Mouse (Mus musculus): ENCODE measurements at regions not wholly inside any gene's neighbourhood (a gene's known extent, or its start where the extent isn't known, plus 50 kb on each side); places are given as distances from the start of the nearest gene placed in this dataset.

DNA sequence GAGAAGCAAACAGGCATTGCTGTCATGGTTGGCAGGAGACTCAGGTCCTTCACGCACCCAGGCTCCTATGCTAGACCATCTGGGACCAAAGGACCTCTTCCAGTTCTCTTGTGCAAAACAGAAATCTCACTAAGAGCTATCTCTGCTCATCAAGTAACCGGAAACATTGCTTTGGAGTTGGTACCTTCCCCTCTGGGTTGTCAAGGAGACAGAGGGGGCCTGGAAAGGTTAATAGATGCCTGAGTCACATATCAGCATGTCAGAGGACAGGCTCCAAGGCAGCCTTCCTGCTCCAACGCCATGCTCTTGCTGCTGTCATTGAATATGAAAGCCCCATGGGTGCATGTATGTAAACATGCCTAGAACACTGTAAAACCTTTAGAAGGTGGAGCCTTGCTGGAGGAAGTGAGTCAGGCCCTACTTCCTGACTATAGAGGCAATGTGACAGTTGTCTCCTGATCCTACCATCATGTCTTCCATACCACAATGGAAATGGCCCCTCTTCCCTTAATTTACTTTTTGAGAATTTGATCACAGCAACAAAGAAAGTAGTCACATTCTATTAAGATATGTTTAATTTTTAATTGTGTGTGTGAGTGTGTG, 103.8 kb downstream of the Hlx start:
- Histone ChIP-seq H3K27me3 (replicated peaks; ENCODE audit: low read depth, poor library complexity, severe bottlenecking) (no peaks in the 10 kb centered on the region), H3K4me3 (no peak overlapping the region), H3K9me3 (no peaks in the 10 kb centered on the region), H3K27ac (replicated peaks) (no peak overlapping the region), H3K36me3 (replicated peaks) (no peaks in the 10 kb centered on the region), H3K4me1 (no peaks in the 10 kb centered on the region)
- WGBS = 82% methylated on average over 3 of the region's 3 CpGs
- no peak for DNase-seq (ENCODE audit: low spot score)

GRCm38 (mm10) chr1:184622462-184622861, 110.0 kb downstream of the Hlx start:
- no peak for DNase-seq (ENCODE audit: low spot score)
- Histone ChIP-seq H3K36me3 (replicated peaks) (no peaks in the 10 kb centered on the region), H3K27ac (replicated peaks) (no peak overlapping the region), H3K9me3 (no peaks in the 10 kb centered on the region), H3K4me1 (no peaks in the 10 kb centered on the region), H3K27me3 (replicated peaks; ENCODE audit: low read depth, poor library complexity, severe bottlenecking) (no peaks in the 10 kb centered on the region), H3K4me3 (no peak overlapping the region)
- 91% methylated on average over 3 of the region's 3 CpGs for WGBS

DNA sequence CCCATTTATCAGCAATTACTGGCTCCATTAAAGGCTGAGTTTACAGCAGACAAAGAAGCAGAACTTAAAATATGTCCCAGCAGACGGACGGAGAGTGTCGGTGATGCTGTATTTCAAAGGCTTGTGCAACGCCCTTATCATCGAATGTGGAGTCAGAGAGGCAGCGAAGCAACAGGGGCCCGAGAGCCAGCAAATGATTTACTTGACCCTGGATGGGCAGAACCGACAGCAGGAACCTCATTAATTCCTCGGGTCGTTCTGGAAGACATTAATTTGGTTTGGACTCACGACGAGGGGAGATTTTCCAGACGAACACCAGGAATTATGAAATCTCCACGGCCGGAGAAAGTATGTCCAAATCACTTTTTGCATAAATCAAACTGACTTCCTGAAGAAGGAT, 110.5 kb downstream of the Hlx start:
- H3K36me3 ChIP-seq (replicated peaks) = no peaks in the 10 kb centered on the region
- no peak overlapping the region for H3K4me3 ChIP-seq
- 86% methylated on average over 15 of the region's 15 CpGs for WGBS
- no peaks in the 10 kb centered on the region for H3K27me3 ChIP-seq (replicated peaks; ENCODE audit: low read depth, poor library complexity, severe bottlenecking)
- H3K4me1 ChIP-seq = no peaks in the 10 kb centered on the region
- H3K9me3 ChIP-seq = no peaks in the 10 kb centered on the region
- DNase-seq (ENCODE audit: low spot score) = no peak
- H3K27ac ChIP-seq (replicated peaks) = no peak overlapping the region

DNA sequence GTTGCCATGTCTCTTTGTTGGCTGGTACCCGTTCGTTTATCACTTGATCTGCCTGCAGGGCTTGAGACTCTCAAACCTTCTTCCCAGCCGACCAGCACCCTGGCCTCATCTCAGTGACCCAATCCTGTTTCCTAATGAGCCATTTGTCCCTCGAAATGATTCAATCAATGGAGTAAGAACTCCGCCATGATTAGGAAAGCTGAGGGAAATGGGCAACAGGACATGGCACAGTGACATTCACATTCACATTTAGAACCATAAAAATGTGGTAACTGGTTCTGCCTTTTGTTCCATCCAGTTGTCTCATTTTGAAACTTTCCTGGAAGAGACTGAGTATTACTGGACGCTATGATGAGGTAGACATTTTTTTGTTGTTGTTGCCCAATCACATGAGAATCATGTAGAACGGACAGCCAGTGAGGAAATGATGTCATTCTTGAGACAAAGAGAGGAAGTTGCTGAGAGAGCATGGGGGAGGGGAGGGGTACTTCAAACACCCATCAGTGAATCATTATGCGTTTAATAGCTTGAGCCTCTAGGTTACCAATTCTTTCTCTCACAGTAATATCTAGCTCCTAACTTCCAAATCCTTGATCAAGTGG, 114.5 kb downstream of the Hlx start:
- no peak overlapping the region for H3K4me3 ChIP-seq
- H3K4me1 ChIP-seq = no peaks in the 10 kb centered on the region
- no peak for DNase-seq (ENCODE audit: low spot score)
- WGBS = 85% methylated on average over 8 of the region's 8 CpGs
- H3K27me3 ChIP-seq (replicated peaks; ENCODE audit: low read depth, poor library complexity, severe bottlenecking) = no peaks in the 10 kb centered on the region
- no peaks in the 10 kb centered on the region for H3K36me3 ChIP-seq (replicated peaks)
- H3K27ac ChIP-seq (replicated peaks) = no peak overlapping the region
- H3K9me3 ChIP-seq = no peaks in the 10 kb centered on the region

- Histone ChIP-seq H3K27me3 (replicated peaks; ENCODE audit: low read depth, poor library complexity, severe bottlenecking) (no peaks in the 10 kb centered on the region), H3K9me3 (no peaks in the 10 kb centered on the region), H3K36me3 (replicated peaks) (no peaks in the 10 kb centered on the region), H3K4me3 (no peak overlapping the region), H3K27ac (replicated peaks) (no peak overlapping the region), H3K4me1 (no peaks in the 10 kb centered on the region)
- WGBS = 73% methylated on average over 3 of the region's 3 CpGs
- no peak for DNase-seq (ENCODE audit: low spot score)
Measured at GRCm38 (mm10) chr1:184615991-184616390, 116.4 kb downstream of the Hlx start.

- no peak overlapping the region for H3K4me3 ChIP-seq
- no peaks in the 10 kb centered on the region for H3K27me3 ChIP-seq (replicated peaks; ENCODE audit: low read depth, poor library complexity, severe bottlenecking)
- DNase-seq (ENCODE audit: low spot score) = no peak
- 83% methylated on average over 21 of the region's 21 CpGs for WGBS
- no peaks in the 10 kb centered on the region for H3K9me3 ChIP-seq
- no peaks in the 10 kb centered on the region for H3K36me3 ChIP-seq (replicated peaks)
- H3K27ac ChIP-seq (replicated peaks) = no peak overlapping the region
- no peaks in the 10 kb centered on the region for H3K4me1 ChIP-seq
Measured at GRCm38 (mm10) chr1:184614699-184615415, 117.6 kb downstream of the Hlx start.

DNA sequence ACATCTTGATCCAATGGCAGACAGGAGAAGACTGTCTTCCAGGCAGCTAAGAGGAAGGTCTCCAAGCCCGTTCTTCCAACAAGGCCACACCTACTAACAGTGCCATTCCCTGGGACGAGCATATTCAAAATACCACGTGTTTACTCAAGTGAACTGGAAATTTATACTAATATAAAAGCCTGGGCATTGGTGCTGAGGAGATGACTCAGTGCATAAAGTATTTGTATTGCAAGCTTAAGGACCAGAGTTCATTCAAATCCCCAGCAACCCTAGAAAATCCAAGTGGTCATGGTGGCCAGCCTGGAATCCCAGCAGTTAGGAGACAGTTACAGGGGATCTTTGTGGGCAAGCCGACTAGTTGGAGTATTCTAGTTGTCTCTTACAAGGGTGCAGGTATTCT, 119.5 kb downstream of the Hlx start:
- DNase-seq (ENCODE audit: low spot score) = no peak
- Histone ChIP-seq H3K4me1 (no peaks in the 10 kb centered on the region), H3K36me3 (replicated peaks) (no peaks in the 10 kb centered on the region), H3K27me3 (replicated peaks; ENCODE audit: low read depth, poor library complexity, severe bottlenecking) (no peaks in the 10 kb centered on the region), H3K27ac (replicated peaks) (no peak overlapping the region), H3K9me3 (no peaks in the 10 kb centered on the region), H3K4me3 (no peak overlapping the region)
- WGBS = 82% methylated on average over 4 of the region's 4 CpGs

GRCm38 (mm10) chr1:184608938-184609337, 123.5 kb downstream of the Hlx start:
- Histone ChIP-seq H3K27ac (replicated peaks) (no peak overlapping the region), H3K27me3 (replicated peaks; ENCODE audit: low read depth, poor library complexity, severe bottlenecking) (no peaks in the 10 kb centered on the region), H3K4me3 (no peak overlapping the region), H3K9me3 (no peaks in the 10 kb centered on the region), H3K36me3 (replicated peaks) (no peaks in the 10 kb centered on the region), H3K4me1 (no peaks in the 10 kb centered on the region)
- no peak for DNase-seq (ENCODE audit: low spot score)
- WGBS = 54% methylated on average over 5 of the region's 5 CpGs

- DNase-seq (ENCODE audit: low spot score) = no peak
Measured at GRCm38 (mm10) chr1:184608338-184608737, 124.1 kb downstream of the Hlx start.

DNA sequence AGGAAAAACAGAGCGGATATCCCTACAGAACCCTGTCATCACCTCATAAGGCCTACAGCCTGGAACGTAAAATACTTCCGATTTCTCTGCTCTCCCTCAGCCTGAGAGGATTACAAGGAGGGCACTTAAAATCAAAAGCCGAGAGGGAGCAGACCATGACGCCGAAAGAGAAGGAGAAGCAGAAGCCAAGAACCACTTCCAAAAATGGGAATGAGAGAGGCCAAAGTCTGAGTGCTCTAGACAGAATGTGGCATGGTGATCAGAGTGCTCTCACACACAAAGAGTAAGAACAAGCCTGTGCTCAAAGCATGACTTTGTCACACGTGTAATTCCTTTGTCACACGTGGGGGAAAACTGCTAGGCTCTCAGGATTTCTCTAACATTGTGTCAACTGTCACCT, 125.9 kb downstream of the Hlx start:
- no peaks in the 10 kb centered on the region for H3K36me3 ChIP-seq (replicated peaks)
- DNase-seq (ENCODE audit: low spot score) = no peak
- H3K27ac ChIP-seq (replicated peaks) = no peak overlapping the region
- H3K4me3 ChIP-seq = no peak overlapping the region
- no peaks in the 10 kb centered on the region for H3K4me1 ChIP-seq
- H3K9me3 ChIP-seq = no peaks in the 10 kb centered on the region
- H3K27me3 ChIP-seq (replicated peaks; ENCODE audit: low read depth, poor library complexity, severe bottlenecking) = no peaks in the 10 kb centered on the region
- WGBS = 85% methylated on average over 8 of the region's 8 CpGs

More at GRCm38 (mm10) chr1:184608338-184608737, 124.1 kb downstream of the Hlx start:
- H3K27me3 ChIP-seq (replicated peaks; ENCODE audit: low read depth, poor library complexity, severe bottlenecking) = no peaks in the 10 kb centered on the region
- WGBS = 85% methylated on average over 2 of the region's 2 CpGs
- H3K9me3 ChIP-seq = no peaks in the 10 kb centered on the region
- H3K4me1 ChIP-seq = no peaks in the 10 kb centered on the region
- H3K36me3 ChIP-seq (replicated peaks) = no peaks in the 10 kb centered on the region
- H3K27ac ChIP-seq (replicated peaks) = no peak overlapping the region
- no peak overlapping the region for H3K4me3 ChIP-seq

DNA sequence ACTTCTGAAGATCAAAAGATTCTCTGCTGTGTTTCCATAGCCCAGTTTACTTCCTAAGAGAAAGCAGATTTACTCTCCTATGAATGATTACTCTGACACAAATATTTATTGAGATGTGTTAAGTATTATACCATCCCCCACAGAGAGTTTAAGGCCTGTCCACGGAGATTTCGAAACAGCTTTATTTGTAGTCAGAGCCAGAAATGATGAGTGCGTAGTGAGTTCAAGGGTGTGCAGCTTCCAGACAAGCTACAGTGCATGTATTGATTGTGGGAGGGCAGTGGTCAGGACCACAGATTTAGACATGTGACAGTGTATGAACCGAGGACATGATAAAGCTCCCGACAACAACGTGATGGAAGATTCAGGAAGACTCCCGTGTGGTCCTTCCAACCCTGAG, 126.8 kb downstream of the Hlx start:
- DNase-seq (ENCODE audit: low spot score) = no peak
- Histone ChIP-seq H3K27ac (replicated peaks) (no peak overlapping the region), H3K27me3 (replicated peaks; ENCODE audit: low read depth, poor library complexity, severe bottlenecking) (no peaks in the 10 kb centered on the region), H3K9me3 (no peaks in the 10 kb centered on the region), H3K36me3 (replicated peaks) (no peaks in the 10 kb centered on the region), H3K4me1 (no peaks in the 10 kb centered on the region), H3K4me3 (no peak overlapping the region)
- WGBS = 92% methylated on average over 7 of the region's 7 CpGs

GRCm38 (mm10) chr1:184603136-184603535, 129.3 kb downstream of the Hlx start:
- Histone ChIP-seq H3K9me3 (no peaks in the 10 kb centered on the region), H3K4me1 (no peaks in the 10 kb centered on the region), H3K36me3 (replicated peaks) (no peaks in the 10 kb centered on the region), H3K27ac (replicated peaks) (no peak overlapping the region), H3K27me3 (replicated peaks; ENCODE audit: low read depth, poor library complexity, severe bottlenecking) (no peaks in the 10 kb centered on the region), H3K4me3 (no peak overlapping the region)
- DNase-seq (ENCODE audit: low spot score) = no peak
- 85% methylated on average over 6 of the region's 6 CpGs for WGBS

DNA sequence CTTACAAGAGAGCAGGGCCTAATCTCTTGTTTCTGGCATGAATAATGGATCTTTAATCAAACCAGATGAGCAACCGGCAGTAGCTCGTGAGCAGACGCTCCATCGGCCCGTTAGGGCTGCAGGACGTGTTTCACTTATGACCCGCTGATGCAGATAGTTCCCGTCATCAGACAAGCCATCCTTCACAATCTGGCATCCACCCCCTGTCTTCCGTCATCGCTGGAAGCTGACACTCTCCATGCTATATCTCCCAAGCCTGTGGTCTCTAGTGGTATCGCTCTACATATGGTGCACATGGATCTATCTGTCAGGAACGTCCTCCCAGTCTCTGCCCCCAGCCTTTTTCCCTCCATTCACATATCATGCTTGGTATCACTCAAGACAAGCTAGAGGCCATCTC, 137.0 kb downstream of the Hlx start:
- H3K27ac ChIP-seq (replicated peaks) = no peak overlapping the region
- H3K27me3 ChIP-seq (replicated peaks; ENCODE audit: low read depth, poor library complexity, severe bottlenecking) = no peaks in the 10 kb centered on the region
- no peaks in the 10 kb centered on the region for H3K36me3 ChIP-seq (replicated peaks)
- no peaks in the 10 kb centered on the region for H3K4me1 ChIP-seq
- DNase-seq (ENCODE audit: low spot score) = no peak
- 92% methylated on average over 12 of the region's 12 CpGs for WGBS
- H3K9me3 ChIP-seq = no peaks in the 10 kb centered on the region
- H3K4me3 ChIP-seq = no peak overlapping the region
